Mouse (Mus musculus) hindbrain, embryonic 11.5 days (tissue): ENCODE measurements around the gene Pde7b. TPM values are rescaled to one million over a fixed set of nuclear protein-coding genes. Genes with fewer than 3 reads are reported as not detected.

Experiments used
- ATAC-seq: fragments of 200-750 bp; cut with Nextera tagmentation; 2 replicates; pipeline ENCODE4 v1.8.0; 2017; ENCODE audit warnings: mild to moderate bottlenecking, moderate TSS enrichment, moderate library complexity; ENCODE audit not compliant: low FRiP score
- DNase-seq: peaks from one replicate; pipeline ENCODE4 v3.0.0-alpha.2; 2015; ENCODE audit warnings: low spot score
- H3K27ac ChIP-seq: fragments of 300-500 bp; sonication (generic); 2 replicates; pipeline ENCODE4 v1.5.1; 2014; ENCODE audit warnings: mild to moderate bottlenecking, low read depth, low read length
- H3K27me3 ChIP-seq: fragments of 300-500 bp; sonication (generic); 2 replicates; pipeline ENCODE4 v1.6.1; 2014; ENCODE audit warnings: mild to moderate bottlenecking, low read length, moderate library complexity, mixed read lengths; ENCODE audit not compliant: control insufficient read depth, insufficient read depth
- H3K36me3 ChIP-seq: fragments of 300-500 bp; sonication (generic); 2 replicates; pipeline ENCODE4 v1.6.1; 2014; ENCODE audit warnings: mild to moderate bottlenecking, low read length, moderate library complexity, mixed read lengths; ENCODE audit not compliant: control insufficient read depth, insufficient read depth
- H3K4me1 ChIP-seq: fragments of 300-500 bp; sonication (generic); replicated peaks from 2 replicates; pipeline ENCODE4 v1.6.1; 2014; ENCODE audit warnings: low read length, mixed read lengths; ENCODE audit not compliant: control insufficient read depth, insufficient read depth
- H3K4me2 ChIP-seq: fragments of 300-500 bp; sonication (generic); replicated peaks from 2 replicates; pipeline ENCODE4 v1.6.1; 2014; ENCODE audit warnings: mild to moderate bottlenecking, low read depth, low read length
- H3K4me3 ChIP-seq: fragments of 300-500 bp; sonication (generic); 2 replicates; pipeline ENCODE4 v1.5.1; 2014; ENCODE audit warnings: low read depth, low read length
- H3K9ac ChIP-seq: fragments of 300-500 bp; sonication (generic); 2 replicates; pipeline ENCODE4 v1.6.1; 2014; ENCODE audit warnings: low read depth, low read length
- H3K9me3 ChIP-seq: fragments of 300-500 bp; sonication (generic); 2 replicates; pipeline ENCODE4 v1.6.1; 2016; ENCODE audit warnings: low read length; ENCODE audit not compliant: control insufficient read depth
- WGBS: fragments of 180-500 bp; shearing (Covaris S2); extraction: QIAGEN DNeasy Blood & Tissue Kit; methylation state at CpG from one replicate; pipeline ENCODE4 v1.1.7; 2014; 5-methylcytosine and 5-hydroxymethylcytosine counted together
- polyA plus RNA-seq: library from polyadenylated mRNA; unstranded; fragments of >200 nt; fragmentation: Nextera tagmentation; extraction: Ambion mirVana; gene quantifications from 2 replicates; pipeline ENCODE4 v1.2.1, GENCODE M21; 2014

The Pde7b gene
- polyA plus RNA-seq, 1 experiment from 2014 or later = 3.4 TPM

- 73% methylated on average over 6 of the region's 6 CpGs for WGBS
- no peak overlapping the region for H3K27ac ChIP-seq
- H3K36me3 ChIP-seq = no peaks in the 10 kb centered on the region
- no peaks in the 10 kb centered on the region for H3K9me3 ChIP-seq
- H3K9ac ChIP-seq = no peak overlapping the region
- H3K4me3 ChIP-seq = no peak overlapping the region
- DNase-seq = no peak
- no peaks in the 10 kb centered on the region for H3K4me1 ChIP-seq
- ATAC-seq = no peak
- no peaks in the 10 kb centered on the region for H3K27me3 ChIP-seq
- H3K4me2 ChIP-seq = no peak overlapping the region
These were observed 270.4 kb downstream of the Pde7b start for GRCm38 (mm10) chr10:20454387-20455065.

- DNase-seq = no peak
- no peaks in the 10 kb centered on the region for H3K27me3 ChIP-seq
- WGBS = 97% methylated on average over 9 of the region's 9 CpGs
- no peaks in the 10 kb centered on the region for H3K9me3 ChIP-seq
- H3K36me3 ChIP-seq = no peaks in the 10 kb centered on the region
- no peak overlapping the region for H3K4me3 ChIP-seq
- ATAC-seq = no peak
- no peak overlapping the region for H3K9ac ChIP-seq
- H3K27ac ChIP-seq = no peak overlapping the region
- no peak overlapping the region for H3K4me2 ChIP-seq
- no peaks in the 10 kb centered on the region for H3K4me1 ChIP-seq
These were observed 287.4 kb downstream of the Pde7b start for GRCm38 (mm10) chr10:20437428-20437827.

GRCm38 (mm10) chr10:20437021-20437420, 287.9 kb downstream of the Pde7b start:
- ATAC-seq = no peak
- no peaks in the 10 kb centered on the region for H3K36me3 ChIP-seq
- H3K4me1 ChIP-seq = no peaks in the 10 kb centered on the region
- H3K9ac ChIP-seq = no peak overlapping the region
- no peak overlapping the region for H3K4me2 ChIP-seq
- no peaks in the 10 kb centered on the region for H3K9me3 ChIP-seq
- DNase-seq = no peak
- no peak overlapping the region for H3K27ac ChIP-seq
- WGBS = 84% methylated on average over 2 of the region's 2 CpGs
- no peak overlapping the region for H3K4me3 ChIP-seq
- H3K27me3 ChIP-seq = no peaks in the 10 kb centered on the region

- Histone ChIP-seq H3K9ac (no peak overlapping the region), H3K9me3 (no peaks in the 10 kb centered on the region), H3K27ac (no peak overlapping the region), H3K4me1 (no peaks in the 10 kb centered on the region), H3K27me3 (no peaks in the 10 kb centered on the region), H3K36me3 (no peaks in the 10 kb centered on the region), H3K4me2 (no peak overlapping the region), H3K4me3 (no peak overlapping the region)
- 93% methylated on average over 7 of the region's 7 CpGs for WGBS
- DNase-seq (no peak), ATAC-seq (no peak)
These were observed 289.0 kb downstream of the Pde7b start for GRCm38 (mm10) chr10:20435913-20436312.

- 83% methylated on average over 12 of the region's 12 CpGs for WGBS
- H3K27ac ChIP-seq = no peak overlapping the region
- H3K4me2 ChIP-seq = no peak overlapping the region
- no peak overlapping the region for H3K9ac ChIP-seq
- no peak for ATAC-seq
- no peak overlapping the region for H3K4me3 ChIP-seq
- H3K27me3 ChIP-seq = no peaks in the 10 kb centered on the region
- no peaks in the 10 kb centered on the region for H3K36me3 ChIP-seq
- no peaks in the 10 kb centered on the region for H3K9me3 ChIP-seq
- no peaks in the 10 kb centered on the region for H3K4me1 ChIP-seq
- no peak for DNase-seq
These were observed 293.5 kb downstream of the Pde7b start for GRCm38 (mm10) chr10:20431336-20431735.

- ATAC-seq = no peak
- no peak for DNase-seq
- 84% methylated on average over 10 of the region's 10 CpGs for WGBS
- H3K36me3 ChIP-seq = no peaks in the 10 kb centered on the region
- no peaks in the 10 kb centered on the region for H3K27me3 ChIP-seq
- H3K4me2 ChIP-seq = no peak overlapping the region
- H3K9me3 ChIP-seq = no peaks in the 10 kb centered on the region
- H3K27ac ChIP-seq = no peak overlapping the region
- no peak overlapping the region for H3K4me3 ChIP-seq
- H3K9ac ChIP-seq = no peak overlapping the region
- H3K4me1 ChIP-seq = no peaks in the 10 kb centered on the region
These were observed 303.5 kb downstream of the Pde7b start for GRCm38 (mm10) chr10:20421299-20421883.

GRCm38 (mm10) chr10:20420296-20420695, 304.6 kb downstream of the Pde7b start:
- H3K4me2 ChIP-seq = no peak overlapping the region
- H3K4me3 ChIP-seq = no peak overlapping the region
- H3K36me3 ChIP-seq = no peaks in the 10 kb centered on the region
- H3K27ac ChIP-seq = no peak overlapping the region
- H3K4me1 ChIP-seq = no peaks in the 10 kb centered on the region
- ATAC-seq (no peak), DNase-seq (no peak)
- no peaks in the 10 kb centered on the region for H3K27me3 ChIP-seq
- H3K9me3 ChIP-seq = no peaks in the 10 kb centered on the region
- H3K9ac ChIP-seq = no peak overlapping the region
- 74% methylated on average over 7 of the region's 7 CpGs for WGBS

GRCm38 (mm10) chr10:20418856-20419219, 306.0 kb downstream of the Pde7b start:
- H3K4me2 ChIP-seq = no peak overlapping the region
- DNase-seq (no peak), ATAC-seq (no peak)
- H3K9me3 ChIP-seq = no peaks in the 10 kb centered on the region
- no peaks in the 10 kb centered on the region for H3K4me1 ChIP-seq
- H3K36me3 ChIP-seq = no peaks in the 10 kb centered on the region
- WGBS = 85% methylated on average over 10 of the region's 10 CpGs
- no peak overlapping the region for H3K4me3 ChIP-seq
- H3K27ac ChIP-seq = no peak overlapping the region
- no peak overlapping the region for H3K9ac ChIP-seq
- H3K27me3 ChIP-seq = no peaks in the 10 kb centered on the region

GRCm38 (mm10) chr10:20418202-20418855, 306.5 kb downstream of the Pde7b start:
- ATAC-seq = no peak
- H3K4me1 ChIP-seq = no peaks in the 10 kb centered on the region
- H3K9me3 ChIP-seq = no peaks in the 10 kb centered on the region
- no peaks in the 10 kb centered on the region for H3K27me3 ChIP-seq
- no peak for DNase-seq
- no peaks in the 10 kb centered on the region for H3K36me3 ChIP-seq
- no peak overlapping the region for H3K4me3 ChIP-seq
- no peak overlapping the region for H3K27ac ChIP-seq
- 81% methylated on average over 11 of the region's 11 CpGs for WGBS
- no peak overlapping the region for H3K4me2 ChIP-seq
- H3K9ac ChIP-seq = no peak overlapping the region
